ENCODE assay signal across 22 mouse cellular contexts in genomic region chr19:21868471-21868870, GRCm38 (mm10).
DNase-seq lines count a peak whose midpoint lies in the region; TF ChIP-seq lines count a peak whose summit lies in the region.
"Had no signal": no experiment of that assay in that cellular context is flagged by ENCODE, and none has a peak within 500 bp of the region (broad histone marks: within the 10 kb centered on the region; RNA-seq: fewer than 3 reads in every experiment).

No protein-coding gene starts in this region.

- H3K27me3 ChIP-seq in heart, adult 2 months (ENCODE audit: control insufficient read depth, insufficient read depth, low read length): no peaks in the 10 kb centered on the region
- H3K27me3 ChIP-seq: CH12.LX; embryonic facial prominence, embryonic 12.5 days; forebrain, embryonic 13.5 days; forebrain, embryonic 15.5 days; Patski had no signal

- no peak for TF ChIP-seq POLR2A in heart, adult 2 months (IDR thresholded peaks at IDR 0.05; ENCODE audit: insufficient read depth, low read depth, low read length)

- no peaks in the 10 kb centered on the region for H3K79me2 ChIP-seq in heart, adult 2 months (replicated peaks; ENCODE audit: control insufficient read depth, insufficient read depth, low read length)

- no peak overlapping the region for H3K4me3 ChIP-seq in heart, adult 2 months
- H3K4me3 ChIP-seq: embryonic facial prominence, embryonic 10.5 days; embryonic facial prominence, embryonic 12.5 days; forebrain, embryonic 13.5 days; forebrain, embryonic 15.5 days had no signal

- no peak overlapping the region for H3K9ac ChIP-seq in heart, adult 2 months (ENCODE audit: low read depth, low read length)
- H3K9ac ChIP-seq: embryonic facial prominence, embryonic 12.5 days; forebrain, embryonic 13.5 days; forebrain, embryonic 15.5 days; forebrain, postnatal 0 days had no signal

- H3K27ac ChIP-seq in heart, adult 2 months: no peak overlapping the region
- H3K27ac ChIP-seq: embryonic facial prominence, embryonic 10.5 days; embryonic facial prominence, embryonic 12.5 days; forebrain, embryonic 13.5 days; forebrain, embryonic 15.5 days had no signal

- peak; percentile 86 for DNase-seq in heart, adult 11 months
- no peak for DNase-seq in heart, adult 2 months
- DNase-seq in right cerebral cortex, adult 18-20 months: peak; percentile 15
- no peak for DNase-seq in right cerebral cortex, postnatal 10 days (ENCODE audit: low spot score in 2 of 2)
- DNase-seq in telencephalon, adult 2 months (ENCODE audit: low read depth, low spot score): peak; percentile 29
- no peak for DNase-seq in cerebellum, adult 11-12 months
- DNase-seq: adrenal gland, adult 8-10 months; adrenal gland, postnatal 14 days; adrenal gland, postnatal 36 days; cerebellum, adult 11 months; cerebellum, adult 2 months; cerebellum, adult 9-10 months; cerebellum, postnatal 10 days; cerebellum, postnatal 25 days; forebrain, postnatal 0 days had no signal

- intact Hi-C loops in heart, adult 2 months (cut with DNase I): loop anchor here (5.0 kb wide), 1 partner anchor 41 kb away; no protein-coding TSS in a partner anchor

- no peaks in the 10 kb centered on the region for H3K36me3 ChIP-seq in heart, adult 2 months (ENCODE audit: control insufficient read depth, insufficient read depth, low read length)
- H3K36me3 ChIP-seq: embryonic facial prominence, embryonic 10.5 days; embryonic facial prominence, embryonic 12.5 days; forebrain, embryonic 15.5 days; G1E had no signal

- no peak for TF ChIP-seq CTCF in heart, adult 2 months (IDR thresholded peaks at IDR 0.05)

- peaks cover 4% of the 10 kb centered on the region for H3K4me1 ChIP-seq in heart, adult 2 months (ENCODE audit: control insufficient read depth, insufficient read depth, low read length)
- H3K4me1 ChIP-seq: embryonic facial prominence, embryonic 10.5 days; embryonic facial prominence, embryonic 12.5 days; forebrain, embryonic 13.5 days; forebrain, embryonic 15.5 days had no signal

- 53% methylated on average over 2 of the region's 2 CpGs for WGBS in heart, adult 2 months

- no peak for TF ChIP-seq EP300 in heart, adult 2 months (IDR thresholded peaks at IDR 0.05; ENCODE audit: insufficient read depth, low read depth, low read length)

Comparison
In these comparisons a context has a peak if more than half of its experiments do, and no peak if none do; other contexts are left out.
1. DNase-seq: peak in heart, adult 11 months (single experiment), right cerebral cortex, adult 18-20 months (single experiment) and telencephalon, adult 2 months (single experiment); none in heart, adult 2 months (0 of 2), right cerebral cortex, postnatal 10 days (0 of 2) and cerebellum, adult 11-12 months (single experiment).